Mouse (Mus musculus): ENCODE measurements around the gene Pth1r. TPM values are rescaled to one million over a fixed set of nuclear protein-coding genes. Genes with fewer than 3 reads are reported as not detected.

Gene Pth1r
- total and polyA plus RNA-seq, 3 experiments, result 6.0 to 10.3 (median 7.0) TPM

DNA sequence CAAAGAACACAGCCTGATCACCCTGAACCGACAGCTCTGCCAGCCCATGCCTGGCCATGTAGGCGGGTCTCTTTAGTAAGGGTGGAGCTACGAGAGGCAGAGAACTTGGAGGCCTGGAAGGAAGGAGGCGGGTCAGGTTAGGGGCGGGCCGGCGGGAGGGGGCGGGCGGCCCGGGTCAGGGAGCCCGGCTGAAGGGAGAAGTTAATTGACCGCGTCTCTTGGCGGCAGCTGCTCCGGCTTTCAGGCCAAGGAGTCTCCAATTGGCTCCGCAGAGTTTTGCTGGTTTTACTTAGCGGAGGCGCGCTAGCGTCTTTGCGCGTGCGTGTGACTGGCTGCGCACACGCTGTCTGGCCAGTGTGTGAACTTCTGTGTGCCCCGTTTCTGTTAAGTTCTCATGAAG, 14.3 kb downstream of the Pth1r start:
- Histone ChIP-seq H3K36me3 (ENCODE audit: control insufficient read depth, insufficient read depth, low read length) (no peaks in the 10 kb centered on the region), H3K79me2 (replicated peaks; ENCODE audit: control insufficient read depth, insufficient read depth, low read length) (no peaks in the 10 kb centered on the region), H3K9ac (ENCODE audit: low read depth, low read length) (peak overlapping the region; percentile 51), H3K4me1 (ENCODE audit: control insufficient read depth, insufficient read depth, low read length) (peaks cover 5% of the 10 kb centered on the region), H3K27ac (peak overlapping the region; percentile 68), H3K27me3 (ENCODE audit: control insufficient read depth, insufficient read depth, low read length) (no peaks in the 10 kb centered on the region), H3K4me3 (peak overlapping the region; percentile 54)
- WGBS, result under 1% methylated on average over 22 of the region's 26 CpGs
- intact Hi-C loops (cut with DNase I), result loop anchor here (1.0 kb wide), 1 partner anchor 49 kb away; no protein-coding TSS in a partner anchor
- DNase-seq, result peak; percentile 84 to 90
- TF ChIP-seq CTCF (IDR thresholded peaks at IDR 0.05) (no peak), EP300 (IDR thresholded peaks at IDR 0.05; ENCODE audit: insufficient read depth, low read depth, low read length) (no peak), POLR2A (IDR thresholded peaks at IDR 0.05; ENCODE audit: insufficient read depth, low read depth, low read length) (peak; percentile 46; the same call in 1 of the 2 replicates)

DNA sequence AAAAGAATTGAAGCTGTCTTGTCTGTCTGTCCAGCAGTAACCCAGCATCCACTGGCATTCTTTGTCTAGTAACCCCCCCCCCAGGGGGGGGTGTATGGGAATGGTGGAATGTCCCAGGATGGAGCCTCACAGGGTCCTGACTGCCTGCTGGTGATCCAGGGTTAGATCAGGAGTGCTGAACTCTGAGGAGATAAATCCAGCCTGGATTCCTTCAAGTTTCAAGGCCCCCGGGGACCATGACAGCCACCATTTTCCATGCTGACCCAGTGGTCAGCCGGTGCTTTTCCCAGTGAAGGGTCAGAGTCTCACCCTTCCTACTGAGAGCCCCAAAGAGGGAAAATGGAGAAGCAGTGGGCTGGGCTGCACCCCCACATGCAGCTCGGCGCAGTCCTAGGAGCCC, 15.1 kb downstream of the Pth1r start:
- Histone ChIP-seq H3K9ac (ENCODE audit: low read depth, low read length) (no peak overlapping the region), H3K79me2 (replicated peaks; ENCODE audit: control insufficient read depth, insufficient read depth, low read length) (no peaks in the 10 kb centered on the region), H3K4me1 (ENCODE audit: control insufficient read depth, insufficient read depth, low read length) (peaks cover 5% of the 10 kb centered on the region), H3K27ac (peak overlapping the region; percentile 1), H3K36me3 (ENCODE audit: control insufficient read depth, insufficient read depth, low read length) (no peaks in the 10 kb centered on the region), H3K4me3 (no peak overlapping the region), H3K27me3 (ENCODE audit: control insufficient read depth, insufficient read depth, low read length) (no peaks in the 10 kb centered on the region)
- intact Hi-C loops (cut with DNase I), result loop anchor here (1.0 kb wide), 1 partner anchor 49 kb away; no protein-coding TSS in a partner anchor
- 47% methylated on average over 4 of the region's 4 CpGs for WGBS
- DNase-seq, result no peak
- TF ChIP-seq EP300 (IDR thresholded peaks at IDR 0.05; ENCODE audit: insufficient read depth, low read depth, low read length) (no peak), POLR2A (IDR thresholded peaks at IDR 0.05; ENCODE audit: insufficient read depth, low read depth, low read length) (no peak), CTCF (IDR thresholded peaks at IDR 0.05) (no peak)

DNA sequence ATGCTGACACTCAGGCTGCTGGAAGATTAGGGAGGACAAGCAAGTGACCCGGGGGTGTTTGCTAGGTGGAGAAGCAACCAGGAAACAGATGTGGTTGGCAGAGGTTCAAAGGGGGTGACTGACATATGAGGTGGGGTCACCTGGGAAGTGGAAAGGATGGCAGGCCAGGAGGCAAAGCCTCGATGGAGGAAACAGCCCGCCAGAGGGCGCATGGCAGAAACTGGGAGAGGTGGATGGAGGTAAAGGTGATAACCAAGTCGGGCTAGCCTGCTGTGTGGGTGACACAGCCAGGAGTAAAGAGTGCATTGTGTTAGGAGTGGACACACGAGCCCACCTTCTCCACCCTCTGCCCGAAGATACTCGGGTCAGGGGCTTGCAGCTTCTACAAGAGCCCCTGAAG, 17.1 kb downstream of the Pth1r start:
- TF ChIP-seq CTCF (IDR thresholded peaks at IDR 0.05) (peak; percentile 75), EP300 (IDR thresholded peaks at IDR 0.05; ENCODE audit: insufficient read depth, low read depth, low read length) (no peak)
- DNase-seq, result peak in 1 of 2 experiments; percentile 67
- Histone ChIP-seq H3K4me3 (no peak overlapping the region), H3K79me2 (replicated peaks; ENCODE audit: control insufficient read depth, insufficient read depth, low read length) (no peaks in the 10 kb centered on the region), H3K9ac (ENCODE audit: low read depth, low read length) (no peak overlapping the region), H3K4me1 (ENCODE audit: control insufficient read depth, insufficient read depth, low read length) (peaks cover 6% of the 10 kb centered on the region), H3K27ac (no peak overlapping the region), H3K36me3 (ENCODE audit: control insufficient read depth, insufficient read depth, low read length) (no peaks in the 10 kb centered on the region), H3K27me3 (ENCODE audit: control insufficient read depth, insufficient read depth, low read length) (no peaks in the 10 kb centered on the region)
- intact Hi-C loops (cut with DNase I), result loop anchor here (1.0 kb wide), 1 partner anchor 29 kb away; no protein-coding TSS in a partner anchor
- 29% methylated on average over 8 of the region's 8 CpGs for WGBS

GRCm38 (mm10) chr9:110726867-110727266, 20.1 kb downstream of the Pth1r start:
- intact Hi-C loops (cut with DNase I), result no loop called here
- Histone ChIP-seq H3K4me3 (no peak overlapping the region), H3K79me2 (replicated peaks; ENCODE audit: control insufficient read depth, insufficient read depth, low read length) (no peaks in the 10 kb centered on the region), H3K27me3 (ENCODE audit: control insufficient read depth, insufficient read depth, low read length) (no peaks in the 10 kb centered on the region), H3K4me1 (ENCODE audit: control insufficient read depth, insufficient read depth, low read length) (peaks cover 2% of the 10 kb centered on the region; the same call in 1 of the 2 replicates), H3K36me3 (ENCODE audit: control insufficient read depth, insufficient read depth, low read length) (no peaks in the 10 kb centered on the region), H3K9ac (ENCODE audit: low read depth, low read length) (no peak overlapping the region), H3K27ac (no peak overlapping the region)
- TF ChIP-seq EP300 (IDR thresholded peaks at IDR 0.05; ENCODE audit: insufficient read depth, low read depth, low read length), result no peak
- TF ChIP-seq POLR2A (IDR thresholded peaks at IDR 0.05; ENCODE audit: insufficient read depth, low read depth, low read length), result no peak
- TF ChIP-seq CTCF (IDR thresholded peaks at IDR 0.05), result no peak
- WGBS, result 58% methylated on average over 31 of the region's 33 CpGs
- no peak for DNase-seq

GRCm38 (mm10) chr9:110725721-110726135, 21.2 kb downstream of the Pth1r start:
- 25% methylated on average over 9 of the region's 9 CpGs for WGBS
- Histone ChIP-seq H3K27me3 (ENCODE audit: control insufficient read depth, insufficient read depth, low read length) (no peaks in the 10 kb centered on the region), H3K79me2 (replicated peaks; ENCODE audit: control insufficient read depth, insufficient read depth, low read length) (no peaks in the 10 kb centered on the region), H3K9ac (ENCODE audit: low read depth, low read length) (no peak overlapping the region), H3K4me3 (no peak overlapping the region), H3K36me3 (ENCODE audit: control insufficient read depth, insufficient read depth, low read length) (no peaks in the 10 kb centered on the region), H3K4me1 (ENCODE audit: control insufficient read depth, insufficient read depth, low read length) (peaks cover 2% of the 10 kb centered on the region; the same call in 1 of the 2 replicates), H3K27ac (no peak overlapping the region)
- intact Hi-C loops (cut with DNase I), result no loop called here
- DNase-seq, result peak in 1 of 2 experiments; percentile 60
- TF ChIP-seq POLR2A (IDR thresholded peaks at IDR 0.05; ENCODE audit: insufficient read depth, low read depth, low read length), result no peak
- TF ChIP-seq EP300 (IDR thresholded peaks at IDR 0.05; ENCODE audit: insufficient read depth, low read depth, low read length), result no peak
- TF ChIP-seq CTCF (IDR thresholded peaks at IDR 0.05), result no peak

- no peaks in the 10 kb centered on the region for H3K79me2 ChIP-seq (replicated peaks; ENCODE audit: control insufficient read depth, insufficient read depth, low read length)
- no peaks in the 10 kb centered on the region for H3K36me3 ChIP-seq (ENCODE audit: control insufficient read depth, insufficient read depth, low read length)
- no peak overlapping the region for H3K9ac ChIP-seq (ENCODE audit: low read depth, low read length)
- no peak for DNase-seq
- intact Hi-C loops (cut with DNase I), result no loop called here
- H3K27me3 ChIP-seq (ENCODE audit: control insufficient read depth, insufficient read depth, low read length), result no peaks in the 10 kb centered on the region
- H3K4me3 ChIP-seq, result no peak overlapping the region
- TF ChIP-seq EP300 (IDR thresholded peaks at IDR 0.05; ENCODE audit: insufficient read depth, low read depth, low read length) (no peak), CTCF (IDR thresholded peaks at IDR 0.05) (no peak), POLR2A (IDR thresholded peaks at IDR 0.05; ENCODE audit: insufficient read depth, low read depth, low read length) (no peak)
- H3K27ac ChIP-seq, result no peak overlapping the region
- H3K4me1 ChIP-seq (ENCODE audit: control insufficient read depth, insufficient read depth, low read length), result peaks cover 2% of the 10 kb centered on the region; the same call in 1 of the 2 replicates
- 87% methylated on average over 10 of the region's 10 CpGs for WGBS
These were observed 24.9 kb downstream of the Pth1r start for GRCm38 (mm10) chr9:110722060-110722459.

Measured in heart, adult 2 months (tissue).